Mouse (Mus musculus): ENCODE data around the gene Pla2g5. TPM values are rescaled to one million over a fixed set of nuclear protein-coding genes. Genes with fewer than 3 reads are reported as not detected.

Gene Pla2g5
- polyA plus RNA-seq, 1 experiment from 2014 or later = 0.38 TPM

- no peak for ATAC-seq
- WGBS = 86% methylated on average over 6 of the region's 6 CpGs
- no peak overlapping the region for H3K9ac ChIP-seq (ENCODE audit: low read depth, low read length)
- no peak overlapping the region for H3K4me2 ChIP-seq (ENCODE audit: low read length)
- no peaks in the 10 kb centered on the region for H3K9me3 ChIP-seq (ENCODE audit: control insufficient read depth, low read length)
- H3K27ac ChIP-seq (ENCODE audit: low read depth, low read length) = no peak overlapping the region
- no peaks in the 10 kb centered on the region for H3K27me3 ChIP-seq (replicated peaks; ENCODE audit: control insufficient read depth, insufficient read depth, low read length)
- no peak overlapping the region for H3K4me3 ChIP-seq (ENCODE audit: low read length)
- H3K4me1 ChIP-seq (ENCODE audit: control insufficient read depth, insufficient read depth, low read depth, low read length) = no peaks in the 10 kb centered on the region
- no peaks in the 10 kb centered on the region for H3K36me3 ChIP-seq (ENCODE audit: control insufficient read depth, insufficient read depth, low read length)
Observed at GRCm38 (mm10) chr4:138817736-138818135, 45.5 kb downstream of the Pla2g5 start.

GRCm38 (mm10) chr4:138816166-138816565, 47.1 kb downstream of the Pla2g5 start:
- Histone ChIP-seq H3K36me3 (ENCODE audit: control insufficient read depth, insufficient read depth, low read length) (no peaks in the 10 kb centered on the region), H3K27me3 (replicated peaks; ENCODE audit: control insufficient read depth, insufficient read depth, low read length) (no peaks in the 10 kb centered on the region), H3K4me3 (ENCODE audit: low read length) (no peak overlapping the region), H3K27ac (ENCODE audit: low read depth, low read length) (no peak overlapping the region), H3K9ac (ENCODE audit: low read depth, low read length) (no peak overlapping the region), H3K9me3 (ENCODE audit: control insufficient read depth, low read length) (no peaks in the 10 kb centered on the region), H3K4me1 (ENCODE audit: control insufficient read depth, insufficient read depth, low read depth, low read length) (no peaks in the 10 kb centered on the region), H3K4me2 (ENCODE audit: low read length) (no peak overlapping the region)
- 90% methylated on average over 9 of the region's 9 CpGs for WGBS
- no peak for ATAC-seq

GRCm38 (mm10) chr4:138806920-138807541, 56.3 kb downstream of the Pla2g5 start:
- WGBS = 66% methylated on average over 7 of the region's 7 CpGs
- Histone ChIP-seq H3K9me3 (ENCODE audit: control insufficient read depth, low read length) (no peaks in the 10 kb centered on the region), H3K4me3 (ENCODE audit: low read length) (no peak overlapping the region), H3K36me3 (ENCODE audit: control insufficient read depth, insufficient read depth, low read length) (no peaks in the 10 kb centered on the region), H3K27me3 (replicated peaks; ENCODE audit: control insufficient read depth, insufficient read depth, low read length) (no peaks in the 10 kb centered on the region), H3K4me1 (ENCODE audit: control insufficient read depth, insufficient read depth, low read depth, low read length) (no peaks in the 10 kb centered on the region), H3K4me2 (ENCODE audit: low read length) (no peak overlapping the region), H3K27ac (ENCODE audit: low read depth, low read length) (no peak overlapping the region), H3K9ac (ENCODE audit: low read depth, low read length) (no peak overlapping the region)
- ATAC-seq = no peak

DNA sequence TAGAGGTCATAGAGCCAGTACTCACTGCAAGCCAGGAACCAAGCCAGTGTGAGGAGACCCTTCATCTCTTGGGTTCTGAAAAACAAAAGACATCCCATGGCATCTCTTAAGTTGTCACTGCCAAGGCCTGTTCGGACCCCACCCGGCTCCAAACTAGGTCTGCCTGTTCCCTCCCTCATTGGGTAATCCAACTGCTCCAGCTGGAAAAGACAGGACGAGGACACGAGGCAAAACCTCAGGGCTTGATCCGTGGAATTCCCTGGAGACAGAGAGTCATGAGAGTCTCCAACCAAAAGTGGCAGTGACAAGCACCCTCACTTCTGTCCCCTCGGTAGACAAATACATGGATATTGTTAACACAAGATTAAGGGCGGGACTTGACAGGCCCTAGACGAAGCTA, 57.1 kb downstream of the Pla2g5 start:
- ATAC-seq = no peak

DNA sequence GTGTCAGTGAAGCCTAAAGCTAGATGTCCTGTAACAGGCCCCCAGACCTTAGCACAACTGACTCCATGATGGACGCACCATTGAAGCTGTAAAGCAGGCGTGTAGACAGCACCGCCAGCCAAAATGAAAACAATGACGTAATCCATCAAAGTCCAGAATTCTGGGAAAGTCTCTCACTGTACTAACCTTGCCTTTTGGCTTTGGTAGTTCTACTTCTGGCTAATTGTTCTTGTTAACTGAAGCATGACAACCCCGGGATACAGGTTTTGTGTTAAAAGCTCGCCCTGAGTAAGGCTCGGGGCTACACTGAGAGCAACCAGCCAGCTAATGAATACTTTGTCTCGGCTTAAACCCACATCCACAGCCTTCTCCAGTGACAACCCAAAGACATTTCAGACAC, 58.0 kb downstream of the Pla2g5 start:
- H3K27ac ChIP-seq (ENCODE audit: low read depth, low read length) = no peak overlapping the region
- 25% methylated on average over 8 of the region's 8 CpGs for WGBS
- peak; percentile 56; the same call in 1 of the 2 replicates for ATAC-seq

More for the DNA sequence above, 57.1 kb downstream of the Pla2g5 start:
- Histone ChIP-seq H3K4me1 (ENCODE audit: control insufficient read depth, insufficient read depth, low read depth, low read length) (no peaks in the 10 kb centered on the region), H3K4me2 (ENCODE audit: low read length) (no peak overlapping the region), H3K36me3 (ENCODE audit: control insufficient read depth, insufficient read depth, low read length) (no peaks in the 10 kb centered on the region), H3K9me3 (ENCODE audit: control insufficient read depth, low read length) (no peaks in the 10 kb centered on the region), H3K9ac (ENCODE audit: low read depth, low read length) (no peak overlapping the region), H3K27ac (ENCODE audit: low read depth, low read length) (no peak overlapping the region), H3K27me3 (replicated peaks; ENCODE audit: control insufficient read depth, insufficient read depth, low read length) (no peaks in the 10 kb centered on the region), H3K4me3 (ENCODE audit: low read length) (no peak overlapping the region)
- 87% methylated on average over 8 of the region's 8 CpGs for WGBS

DNA sequence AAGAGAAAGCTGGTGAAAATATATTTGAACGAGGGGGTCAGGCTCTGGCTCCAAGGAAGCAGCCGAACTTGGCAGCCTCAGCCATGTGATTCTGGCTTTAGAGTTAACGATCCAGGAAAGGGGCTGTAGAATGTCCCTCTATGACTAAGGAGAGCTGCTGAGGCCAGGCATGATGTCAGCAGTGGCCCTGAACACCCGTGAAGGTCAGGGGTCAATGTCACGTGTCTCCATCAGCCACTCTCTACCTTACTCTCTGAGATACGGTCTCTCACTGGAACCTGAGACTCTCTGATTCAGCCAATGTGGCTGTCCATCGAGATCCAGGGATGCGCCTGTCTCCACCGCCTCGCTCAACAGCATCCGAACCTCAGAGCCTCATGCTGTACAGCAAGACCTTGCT, 60.4 kb downstream of the Pla2g5 start:
- Histone ChIP-seq H3K9me3 (ENCODE audit: control insufficient read depth, low read length) (no peaks in the 10 kb centered on the region), H3K4me1 (ENCODE audit: control insufficient read depth, insufficient read depth, low read depth, low read length) (no peaks in the 10 kb centered on the region; the same call in 1 of the 2 replicates), H3K4me3 (ENCODE audit: low read length) (no peak overlapping the region), H3K4me2 (ENCODE audit: low read length) (no peak overlapping the region), H3K36me3 (ENCODE audit: control insufficient read depth, insufficient read depth, low read length) (no peaks in the 10 kb centered on the region), H3K27ac (ENCODE audit: low read depth, low read length) (no peak overlapping the region), H3K27me3 (replicated peaks; ENCODE audit: control insufficient read depth, insufficient read depth, low read length) (no peaks in the 10 kb centered on the region), H3K9ac (ENCODE audit: low read depth, low read length) (no peak overlapping the region)
- ATAC-seq = no peak
- 91% methylated on average over 11 of the region's 11 CpGs for WGBS

More for the DNA sequence above, 58.0 kb downstream of the Pla2g5 start:
- H3K4me2 ChIP-seq (ENCODE audit: low read length) = no peak overlapping the region
- H3K36me3 ChIP-seq (ENCODE audit: control insufficient read depth, insufficient read depth, low read length) = no peaks in the 10 kb centered on the region
- no peaks in the 10 kb centered on the region; the same call in 1 of the 2 replicates for H3K4me1 ChIP-seq (ENCODE audit: control insufficient read depth, insufficient read depth, low read depth, low read length)
- H3K4me3 ChIP-seq (ENCODE audit: low read length) = no peak overlapping the region
- no peaks in the 10 kb centered on the region for H3K27me3 ChIP-seq (replicated peaks; ENCODE audit: control insufficient read depth, insufficient read depth, low read length)
- no peaks in the 10 kb centered on the region for H3K9me3 ChIP-seq (ENCODE audit: control insufficient read depth, low read length)
- no peak overlapping the region for H3K9ac ChIP-seq (ENCODE audit: low read depth, low read length)

DNA sequence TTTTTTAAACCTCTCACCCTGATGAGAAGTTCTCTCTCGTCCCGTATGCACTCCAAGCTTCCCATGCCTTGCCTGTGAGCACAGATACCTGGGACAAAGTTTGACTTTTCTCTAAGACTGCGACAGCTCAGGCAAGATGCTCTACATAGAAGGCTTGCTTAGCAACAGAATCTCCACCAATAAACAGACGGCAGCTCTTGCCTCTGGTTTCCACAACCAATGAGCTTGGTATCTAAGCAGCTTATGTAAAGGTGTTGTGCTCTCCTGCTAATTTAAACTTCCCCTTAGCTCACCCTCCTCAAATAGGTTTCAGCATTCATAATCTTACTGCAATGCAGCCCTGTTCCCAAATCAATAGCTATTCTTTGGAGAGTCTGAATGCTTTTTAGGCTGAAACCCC, 61.7 kb downstream of the Pla2g5 start:
- H3K9me3 ChIP-seq (ENCODE audit: control insufficient read depth, low read length) = no peaks in the 10 kb centered on the region
- no peaks in the 10 kb centered on the region; the same call in 1 of the 2 replicates for H3K4me1 ChIP-seq (ENCODE audit: control insufficient read depth, insufficient read depth, low read depth, low read length)
- no peaks in the 10 kb centered on the region for H3K36me3 ChIP-seq (ENCODE audit: control insufficient read depth, insufficient read depth, low read length)
- no peak overlapping the region for H3K4me3 ChIP-seq (ENCODE audit: low read length)
- no peak for ATAC-seq
- 88% methylated on average over 4 of the region's 4 CpGs for WGBS
- H3K27ac ChIP-seq (ENCODE audit: low read depth, low read length) = no peak overlapping the region
- no peaks in the 10 kb centered on the region for H3K27me3 ChIP-seq (replicated peaks; ENCODE audit: control insufficient read depth, insufficient read depth, low read length)
- H3K9ac ChIP-seq (ENCODE audit: low read depth, low read length) = no peak overlapping the region
- H3K4me2 ChIP-seq (ENCODE audit: low read length) = no peak overlapping the region

- WGBS = 64% methylated on average over 11 of the region's 12 CpGs
- no peak overlapping the region for H3K4me3 ChIP-seq (ENCODE audit: low read length)
- no peaks in the 10 kb centered on the region; the same call in 1 of the 2 replicates for H3K4me1 ChIP-seq (ENCODE audit: control insufficient read depth, insufficient read depth, low read depth, low read length)
- ATAC-seq = peak; percentile 71
- no peaks in the 10 kb centered on the region for H3K27me3 ChIP-seq (replicated peaks; ENCODE audit: control insufficient read depth, insufficient read depth, low read length)
- H3K9ac ChIP-seq (ENCODE audit: low read depth, low read length) = no peak overlapping the region
- H3K36me3 ChIP-seq (ENCODE audit: control insufficient read depth, insufficient read depth, low read length) = no peaks in the 10 kb centered on the region
- H3K27ac ChIP-seq (ENCODE audit: low read depth, low read length) = peak overlapping the region; percentile 2; the same call in 1 of the 2 replicates
- no peaks in the 10 kb centered on the region for H3K9me3 ChIP-seq (ENCODE audit: control insufficient read depth, low read length)
- H3K4me2 ChIP-seq (ENCODE audit: low read length) = no peak overlapping the region
Observed at GRCm38 (mm10) chr4:138800134-138800744, 63.0 kb downstream of the Pla2g5 start.

DNA sequence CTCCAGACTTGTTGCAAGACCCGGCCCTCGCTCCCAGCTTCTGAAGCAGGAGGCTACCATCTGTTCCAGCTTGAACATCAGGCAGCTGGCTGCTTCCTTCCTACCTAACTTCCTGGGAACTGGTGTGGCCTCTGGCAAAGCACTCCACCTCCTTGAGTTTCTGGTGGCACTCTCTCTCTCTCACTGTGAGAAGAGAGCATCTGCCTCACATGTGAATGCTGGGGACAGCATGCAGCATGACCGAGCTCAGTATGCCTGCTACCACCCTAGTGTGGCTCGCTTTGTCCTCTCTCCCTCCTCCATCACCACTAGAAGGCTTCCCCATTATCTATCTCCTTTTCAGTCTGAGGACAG, 66.1 kb downstream of the Pla2g5 start:
- WGBS = 63% methylated on average over 4 of the region's 4 CpGs

More for the DNA sequence above, 66.1 kb downstream of the Pla2g5 start:
- no peaks in the 10 kb centered on the region; the same call in 1 of the 2 replicates for H3K4me1 ChIP-seq (ENCODE audit: control insufficient read depth, insufficient read depth, low read depth, low read length)
- H3K27me3 ChIP-seq (replicated peaks; ENCODE audit: control insufficient read depth, insufficient read depth, low read length) = no peaks in the 10 kb centered on the region
- H3K36me3 ChIP-seq (ENCODE audit: control insufficient read depth, insufficient read depth, low read length) = no peaks in the 10 kb centered on the region
- no peak overlapping the region for H3K27ac ChIP-seq (ENCODE audit: low read depth, low read length)
- no peak for ATAC-seq
- no peaks in the 10 kb centered on the region for H3K9me3 ChIP-seq (ENCODE audit: control insufficient read depth, low read length)
- no peak overlapping the region for H3K4me2 ChIP-seq (ENCODE audit: low read length)
- no peak overlapping the region for H3K9ac ChIP-seq (ENCODE audit: low read depth, low read length)
- no peak overlapping the region for H3K4me3 ChIP-seq (ENCODE audit: low read length)
